Mouse (Mus musculus): Measurements from ENCODE around the gene Emg1. TPM values are rescaled to one million over a fixed set of nuclear protein-coding genes. Genes with fewer than 3 reads are reported as not detected.

Gene Emg1
- total RNA-seq, 2 experiments from 2014 or later: 51.8 to 57.5 TPM

- no peak for DNase-seq
- intact Hi-C loops (cut with DNase I; ENCODE audit: low total_unique reads): loop anchor here (5.0 kb wide), 1 partner anchor 40 kb away; no protein-coding TSS in a partner anchor
These were observed 50.0 kb downstream of the Emg1 start for GRCm38 (mm10) chr6:124661995-124662394.

- intact Hi-C loops (cut with DNase I; ENCODE audit: low total_unique reads): loop anchor here (5.0 kb wide), 1 partner anchor 41 kb away; no protein-coding TSS in a partner anchor
- DNase-seq: no peak
These were observed 50.7 kb downstream of the Emg1 start for GRCm38 (mm10) chr6:124661156-124661806.

- DNase-seq: no peak
- intact Hi-C loops (cut with DNase I; ENCODE audit: low total_unique reads): loop anchor here (10.0 kb wide), 1 partner anchor 83 kb away; the partner anchor contains the start of gene C1rb
These were observed 53.9 kb downstream of the Emg1 start for GRCm38 (mm10) chr6:124658067-124658466.

- no peak for DNase-seq
- intact Hi-C loops (cut with DNase I; ENCODE audit: low total_unique reads): loop anchor here (10.0 kb wide), 1 partner anchor 81 kb away; the partner anchor contains the start of gene C1rb
These were observed 56.1 kb downstream of the Emg1 start for GRCm38 (mm10) chr6:124655893-124656292.

Small RNAs within 50 kb of the gene (microRNA-seq; reads per million reads assigned to microRNA genes)
- gene Mir141 (0 to 0.64 reads per million in 2 experiments), gene Mir200c (11.5 to 13.5 reads per million in 2 experiments)

Other genes starting within 250 kb of the Emg1 start
- 1 to 10 TPM in 1 of 2 experiments, under 1 TPM in 1; 0.60 to 1.6 TPM for gene Clstn3, start 247.4 kb downstream of the Emg1 start, total RNA-seq (2021)
- gene C1rl, start 219.1 kb downstream of the Emg1 start, total RNA-seq (2021): 1 to 10 TPM in 1 of 2 experiments, under 1 TPM in 1; 0.64 to 1.2 TPM
- gene C1ra, start 199.8 kb downstream of the Emg1 start, total RNA-seq (2021): 10 to 100 TPM; 11.8 to 16.3 TPM
- 10 to 100 TPM; 31.6 to 40.4 TPM for gene C1s1, start 169.8 kb downstream of the Emg1 start, total RNA-seq (2021)
- 1 to 10 TPM; 1.3 to 2.3 TPM for gene C1rb, start 141.9 kb downstream of the Emg1 start, total RNA-seq (2021)
- under 1 TPM; 0.78 to 0.96 TPM for gene C1s2, start 76.1 kb downstream of the Emg1 start, total RNA-seq (2021)
- 10 to 100 TPM; 26.3 to 32.3 TPM for gene Lpcat3, start 49.2 kb downstream of the Emg1 start, total RNA-seq (2021)
- 100 to 1,000 TPM; 179 to 184 TPM for gene Phb2, start 158 bp upstream of the Emg1 start, total RNA-seq (2021)
- gene Ptpn6, start 26.5 kb upstream of the Emg1 start, total RNA-seq (2021): 1 to 10 TPM; 1.7 to 1.9 TPM
- gene Grcc10, start 29.2 kb upstream of the Emg1 start, total RNA-seq (2021): 100 to 1,000 TPM; 207 to 228 TPM
- not detected for gene Gm45234, start 43.8 kb upstream of the Emg1 start, total RNA-seq (2021)
- 10 to 100 TPM; 30.8 to 35.8 TPM for gene Atn1, start 44.3 kb upstream of the Emg1 start, total RNA-seq (2021)
- gene Eno2, start 57.5 kb upstream of the Emg1 start, total RNA-seq (2021): 1 to 10 TPM; 1.9 to 2.3 TPM
- gene Lrrc23, start 67.5 kb upstream of the Emg1 start, total RNA-seq (2021): not detected
- gene Spsb2, start 96.5 kb upstream of the Emg1 start, total RNA-seq (2021): 1 to 10 TPM; 3.7 to 4.8 TPM
- 1,000 to 10,000 TPM; 2,868 to 2,952 TPM for gene Tpi1, start 102.1 kb upstream of the Emg1 start, total RNA-seq (2021)
- 10 to 100 TPM; 55.3 to 61.9 TPM for gene Usp5, start 117.3 kb upstream of the Emg1 start, total RNA-seq (2021)
- 1 to 10 TPM; 4.6 to 5.0 TPM for gene Cdca3, start 117.4 kb upstream of the Emg1 start, total RNA-seq (2021)
- gene Gnb3, start 128.1 kb upstream of the Emg1 start, total RNA-seq (2021): 1 to 10 TPM; 6.6 to 7.0 TPM
- 10 to 100 TPM; 19.7 to 24.2 TPM for gene P3h3, start 145.6 kb upstream of the Emg1 start, total RNA-seq (2021)
- under 1 TPM; 0.33 to 0.45 TPM for gene Gpr162, start 151.8 kb upstream of the Emg1 start, total RNA-seq (2021)
- under 1 TPM; 0.27 to 0.51 TPM for gene Cd4, start 176.0 kb upstream of the Emg1 start, total RNA-seq (2021)
- under 1 TPM; 0.43 to 0.62 TPM for gene Lag3, start 199.5 kb upstream of the Emg1 start, total RNA-seq (2021)
- 100 to 1,000 TPM; 225 to 266 TPM for gene Ptms, start 207.9 kb upstream of the Emg1 start, total RNA-seq (2021)
- 100 to 1,000 TPM; 250 to 257 TPM for gene Mlf2, start 219.2 kb upstream of the Emg1 start, total RNA-seq (2021)

All from gastrocnemius, postnatal 14 days (tissue).